Mouse (Mus musculus) lung, embryonic 16.5 days (tissue): Measurements from ENCODE around the gene Gpr15. TPM values are rescaled to one million over a fixed set of nuclear protein-coding genes. Genes with fewer than 3 reads are reported as not detected.

ENCODE experiments used
- ATAC-seq: fragments of 200-750 bp; cut with Nextera tagmentation; 2 replicates; pipeline ENCODE4 v1.8.0; 2017; ENCODE audit warnings: low read depth, mild to moderate bottlenecking, moderate library complexity
- H3K27ac ChIP-seq: fragments of 300-500 bp; sonication (generic); 2 replicates; pipeline ENCODE4 v1.5.1; 2014; ENCODE audit warnings: mild to moderate bottlenecking, control low read depth, low read length
- H3K27me3 ChIP-seq: fragments of 300-500 bp; sonication (generic); 2 replicates; pipeline ENCODE4 v1.6.1; 2014; ENCODE audit warnings: low read depth, low read length, mixed read lengths; ENCODE audit not compliant: control insufficient read depth, insufficient read depth
- H3K36me3 ChIP-seq: fragments of 300-500 bp; sonication (generic); 2 replicates; pipeline ENCODE4 v1.6.1; 2014; ENCODE audit warnings: low read length; ENCODE audit not compliant: control insufficient read depth, insufficient read depth
- H3K4me1 ChIP-seq: fragments of 300-500 bp; sonication (generic); replicated peaks from 2 replicates; pipeline ENCODE4 v1.6.1; 2014; ENCODE audit warnings: low read length, mixed read lengths; ENCODE audit not compliant: control insufficient read depth, insufficient read depth
- H3K4me2 ChIP-seq: fragments of 300-500 bp; sonication (generic); 2 replicates; pipeline ENCODE4 v1.6.1; 2014; ENCODE audit warnings: low read depth, low read length, control low read depth
- H3K4me3 ChIP-seq: fragments of 300-500 bp; sonication (generic); 2 replicates; pipeline ENCODE4 v1.5.1; 2014; ENCODE audit warnings: mild to moderate bottlenecking, low read length, control low read depth
- H3K9ac ChIP-seq: fragments of 300-500 bp; sonication (generic); 2 replicates; pipeline ENCODE4 v1.6.1; 2014; ENCODE audit warnings: low read length, control low read depth
- H3K9me3 ChIP-seq: fragments of 300-500 bp; sonication (generic); 2 replicates; pipeline ENCODE4 v1.6.1; 2016; ENCODE audit warnings: low read length; ENCODE audit not compliant: control insufficient read depth
- WGBS: fragments of 180-500 bp; shearing (Covaris S2); extraction: QIAGEN DNeasy Blood & Tissue Kit; methylation state at CpG from one replicate; pipeline ENCODE4 v1.1.7; 2014; 5-methylcytosine and 5-hydroxymethylcytosine counted together
- polyA plus RNA-seq: library from polyadenylated mRNA; unstranded; fragments of >200 nt; fragmentation: Nextera tagmentation; extraction: Ambion mirVana; gene quantifications from 2 replicates; pipeline ENCODE4 v1.2.1, GENCODE M21; 2015

Gpr15 gene
- polyA plus RNA-seq, 1 experiment from 2014 or later = 0.11 TPM

DNA sequence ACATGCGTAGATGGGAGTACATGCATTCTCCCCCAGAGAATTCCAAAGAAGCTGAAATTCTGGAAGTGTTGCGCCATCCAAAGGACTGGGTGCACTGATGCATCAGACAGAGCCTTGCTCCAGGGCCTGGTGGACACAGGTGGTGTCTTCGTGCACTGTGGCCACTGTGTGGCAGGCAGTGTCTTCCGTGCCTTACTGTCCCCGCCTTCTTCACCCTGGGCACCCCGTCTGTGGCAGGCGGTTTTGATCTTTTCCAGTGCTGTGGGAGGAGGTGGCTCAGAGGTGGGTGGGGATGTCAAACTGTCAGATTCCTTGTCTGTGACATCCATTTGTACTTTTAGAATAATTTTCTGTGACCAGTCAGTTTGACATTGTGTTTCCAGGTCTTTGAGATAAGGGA, 40.2 kb downstream of the Gpr15 start:
- H3K4me3 ChIP-seq = no peak overlapping the region
- no peak overlapping the region for H3K27ac ChIP-seq
- no peak overlapping the region for H3K9ac ChIP-seq
- peaks cover 25% of the 10 kb centered on the region for H3K36me3 ChIP-seq
- H3K4me2 ChIP-seq = no peak overlapping the region
- H3K9me3 ChIP-seq = no peaks in the 10 kb centered on the region
- WGBS = 69% methylated on average over 7 of the region's 7 CpGs
- ATAC-seq = no peak
- H3K4me1 ChIP-seq = no peaks in the 10 kb centered on the region
- H3K27me3 ChIP-seq = no peaks in the 10 kb centered on the region

DNA sequence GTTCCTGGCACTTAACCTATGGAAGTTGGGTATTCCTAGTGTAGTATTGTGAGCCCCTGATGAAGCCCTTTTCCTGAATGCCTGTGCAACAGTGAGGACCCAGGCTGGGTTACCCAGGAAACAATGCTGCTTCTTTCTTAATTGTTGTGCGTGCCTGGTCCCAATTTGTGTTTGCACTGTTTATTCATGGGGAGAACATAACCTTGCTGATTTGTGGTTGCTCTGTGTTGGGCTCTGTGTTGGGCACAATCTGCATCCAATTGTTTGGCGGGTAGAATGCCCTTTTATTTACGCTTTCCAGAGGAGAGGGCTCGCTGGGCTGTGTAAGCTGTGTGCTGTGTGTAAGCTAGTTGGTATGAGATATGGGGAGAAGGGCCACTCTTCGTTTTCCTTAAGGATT, 41.4 kb downstream of the Gpr15 start:
- no peaks in the 10 kb centered on the region for H3K9me3 ChIP-seq
- no peak overlapping the region for H3K9ac ChIP-seq
- H3K36me3 ChIP-seq = peaks cover 25% of the 10 kb centered on the region
- H3K27ac ChIP-seq = no peak overlapping the region
- no peak for ATAC-seq
- WGBS = 72% methylated on average over 5 of the region's 5 CpGs
- H3K4me1 ChIP-seq = no peaks in the 10 kb centered on the region
- H3K27me3 ChIP-seq = no peaks in the 10 kb centered on the region
- H3K4me2 ChIP-seq = no peak overlapping the region
- no peak overlapping the region for H3K4me3 ChIP-seq

DNA sequence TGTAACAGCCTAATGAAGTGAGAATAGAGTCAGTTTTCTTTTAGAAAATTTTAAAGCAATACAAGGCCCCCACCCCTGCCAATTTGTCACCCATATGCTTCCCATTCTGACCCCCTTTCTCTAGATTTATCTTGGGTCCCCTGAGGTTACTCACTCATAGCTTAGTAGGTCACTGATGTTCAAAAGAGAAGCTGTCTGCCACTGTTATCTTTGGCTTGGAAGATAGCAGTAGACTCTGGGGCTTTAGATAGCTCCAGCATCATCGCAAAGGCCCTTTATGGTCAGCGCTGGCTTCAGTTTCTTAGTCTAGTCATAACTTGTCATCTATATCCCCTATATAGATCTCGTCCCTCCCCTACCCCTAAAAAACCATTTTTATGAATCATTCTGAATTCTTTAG, 42.2 kb downstream of the Gpr15 start:
- Histone ChIP-seq H3K4me2 (no peak overlapping the region), H3K27ac (no peak overlapping the region), H3K4me3 (no peak overlapping the region), H3K36me3 (peaks cover 25% of the 10 kb centered on the region), H3K27me3 (no peaks in the 10 kb centered on the region), H3K9ac (no peak overlapping the region), H3K9me3 (no peaks in the 10 kb centered on the region), H3K4me1 (no peaks in the 10 kb centered on the region; the same call in 1 of the 2 replicates)
- 84% methylated on average over 3 of the region's 3 CpGs for WGBS
- ATAC-seq = no peak

DNA sequence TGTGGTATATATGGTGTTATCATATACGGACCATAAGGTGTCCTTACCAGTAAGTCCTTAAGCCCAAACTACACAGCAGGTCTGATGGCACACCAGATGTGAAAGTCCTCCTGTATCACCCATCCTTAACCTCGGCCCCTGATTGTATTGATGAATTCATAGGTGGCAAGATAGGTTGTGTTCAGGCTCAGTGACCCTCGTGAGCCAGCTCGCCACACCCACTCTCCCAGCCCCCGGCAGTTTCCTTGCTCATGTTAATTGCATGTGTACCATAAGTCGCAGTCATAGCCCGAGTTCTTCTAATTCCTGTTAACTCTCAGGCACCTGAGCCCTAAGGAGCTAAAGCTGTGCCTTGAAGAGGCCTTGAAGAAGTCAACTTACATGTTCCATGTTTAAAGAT, 42.7 kb downstream of the Gpr15 start:
- peaks cover 23% of the 10 kb centered on the region for H3K36me3 ChIP-seq

DNA sequence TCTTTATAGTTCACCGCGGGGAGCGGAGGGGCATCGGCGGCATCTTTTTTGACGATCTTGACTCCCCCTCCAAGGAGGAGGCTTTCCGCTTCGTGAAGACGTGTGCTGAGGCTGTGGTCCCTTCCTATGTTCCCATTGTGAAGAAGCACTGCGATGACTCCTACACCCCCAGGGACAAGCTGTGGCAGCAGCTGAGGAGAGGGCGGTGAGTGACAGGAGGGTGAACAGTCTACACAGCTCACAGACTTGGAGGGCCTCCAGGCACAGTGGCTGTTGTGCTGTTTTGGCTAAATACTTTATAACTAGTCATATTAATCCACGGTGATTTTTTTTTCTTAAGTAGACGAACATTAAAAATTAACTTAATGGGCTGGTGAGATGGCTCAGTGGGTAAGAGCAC, 43.6 kb downstream of the Gpr15 start:
- H3K4me1 ChIP-seq = peaks cover 6% of the 10 kb centered on the region
- peaks cover 19% of the 10 kb centered on the region for H3K36me3 ChIP-seq
- no peaks in the 10 kb centered on the region for H3K27me3 ChIP-seq
- no peak overlapping the region for H3K4me2 ChIP-seq
- ATAC-seq = no peak
- H3K9ac ChIP-seq = no peak overlapping the region
- WGBS = 92% methylated on average over 13 of the region's 13 CpGs
- no peak overlapping the region for H3K27ac ChIP-seq
- no peaks in the 10 kb centered on the region for H3K9me3 ChIP-seq
- H3K4me3 ChIP-seq = no peak overlapping the region

More for the DNA sequence above, 42.7 kb downstream of the Gpr15 start:
- Histone ChIP-seq H3K27me3 (no peaks in the 10 kb centered on the region), H3K4me3 (no peak overlapping the region), H3K4me1 (peaks cover 4% of the 10 kb centered on the region), H3K9me3 (no peaks in the 10 kb centered on the region), H3K4me2 (no peak overlapping the region), H3K9ac (no peak overlapping the region), H3K27ac (no peak overlapping the region)
- no peak for ATAC-seq
- 82% methylated on average over 7 of the region's 7 CpGs for WGBS

DNA sequence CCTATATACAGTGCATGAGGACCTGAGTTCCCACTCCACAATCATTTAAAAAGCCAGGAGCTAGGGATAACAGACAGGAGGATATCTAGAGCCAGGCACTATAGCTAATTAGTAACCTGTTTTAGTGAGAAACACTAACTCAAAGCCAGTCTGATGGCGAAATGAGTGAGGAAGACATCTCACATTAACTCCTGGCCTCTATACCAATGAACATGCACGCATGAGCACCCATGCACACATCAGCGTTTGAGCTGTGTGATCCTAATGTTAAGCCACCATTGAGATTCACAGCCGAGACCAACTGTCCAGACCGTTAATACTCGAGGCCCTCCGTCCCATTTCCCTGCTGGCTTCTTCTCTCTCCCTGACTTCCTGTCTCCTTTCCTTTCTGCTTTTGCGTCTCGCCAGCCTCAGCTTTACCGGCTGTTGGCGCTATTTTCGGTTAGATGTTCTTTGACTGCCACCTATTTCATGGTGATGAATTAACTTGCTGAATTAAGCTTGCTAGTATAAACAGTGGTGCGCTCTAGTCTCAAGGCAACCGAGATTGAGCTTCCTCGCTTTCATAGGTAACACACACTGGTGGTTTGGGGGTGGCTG, 45.0 kb downstream of the Gpr15 start:
- no peak overlapping the region for H3K27ac ChIP-seq
- no peaks in the 10 kb centered on the region for H3K27me3 ChIP-seq
- no peak overlapping the region for H3K4me3 ChIP-seq
- H3K36me3 ChIP-seq = peaks cover 19% of the 10 kb centered on the region
- WGBS = 90% methylated on average over 15 of the region's 15 CpGs
- no peak overlapping the region for H3K4me2 ChIP-seq
- peaks cover 10% of the 10 kb centered on the region for H3K4me1 ChIP-seq
- H3K9ac ChIP-seq = no peak overlapping the region
- H3K9me3 ChIP-seq = no peaks in the 10 kb centered on the region
- ATAC-seq = no peak

DNA sequence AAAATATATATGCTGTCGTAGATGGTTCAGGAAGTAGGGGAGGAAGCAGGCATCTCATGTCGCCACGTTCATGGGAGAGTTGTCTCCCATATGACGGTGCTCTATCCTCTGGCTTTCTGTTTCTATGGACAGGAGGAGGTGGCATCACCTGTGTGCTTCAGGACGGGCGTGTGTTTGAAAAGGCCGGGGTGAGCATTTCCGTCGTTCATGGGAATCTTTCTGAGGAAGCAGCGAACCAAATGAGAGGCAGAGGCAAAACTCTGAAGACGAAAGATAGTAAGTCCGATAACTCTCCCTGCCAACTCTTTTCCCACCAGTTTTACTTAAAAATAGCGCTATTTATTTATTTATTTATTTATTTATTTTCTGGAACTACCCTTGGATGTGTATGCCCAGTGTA, 46.5 kb downstream of the Gpr15 start:
- peaks cover 11% of the 10 kb centered on the region for H3K36me3 ChIP-seq
- WGBS = 89% methylated on average over 13 of the region's 13 CpGs
- no peaks in the 10 kb centered on the region for H3K27me3 ChIP-seq
- no peak for ATAC-seq
- no peak overlapping the region for H3K4me3 ChIP-seq
- H3K27ac ChIP-seq = no peak overlapping the region
- no peak overlapping the region for H3K4me2 ChIP-seq
- peaks cover 10% of the 10 kb centered on the region for H3K4me1 ChIP-seq
- no peaks in the 10 kb centered on the region for H3K9me3 ChIP-seq
- H3K9ac ChIP-seq = no peak overlapping the region

DNA sequence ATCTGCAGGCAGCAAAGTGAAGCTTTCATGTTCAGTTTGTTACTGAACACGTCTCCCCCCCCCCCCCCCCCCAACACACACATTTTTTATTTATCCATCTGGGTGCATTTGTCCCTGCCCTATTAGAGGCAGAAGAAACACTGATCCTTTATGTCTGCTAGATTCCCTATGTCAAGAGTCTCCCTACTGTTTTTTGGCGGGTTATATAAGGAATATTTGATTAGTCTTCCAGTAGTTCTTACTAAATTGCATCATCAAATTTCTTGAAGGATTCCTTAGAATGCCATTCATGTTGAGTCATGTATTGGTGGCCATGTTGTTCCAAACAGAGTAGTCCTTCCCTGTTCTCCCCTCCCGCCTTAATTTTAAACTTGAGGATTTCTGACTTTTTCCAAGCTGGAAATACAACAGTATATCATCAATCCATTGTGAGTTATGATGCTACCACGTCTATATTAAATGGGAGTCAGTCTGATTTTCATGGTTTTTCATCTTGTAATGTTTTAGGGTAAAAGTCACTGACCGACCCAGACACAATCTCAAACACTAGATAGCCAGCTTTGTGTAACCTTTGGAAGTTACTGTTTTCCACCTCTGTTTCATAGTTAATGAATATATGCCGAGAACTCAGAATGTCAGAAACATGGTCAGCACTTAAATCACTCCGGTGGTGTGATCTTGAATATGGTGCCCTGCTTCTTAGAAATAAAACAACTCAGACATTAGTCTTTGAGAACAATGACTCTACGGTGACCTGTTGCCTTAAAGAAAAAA, 47.5 kb downstream of the Gpr15 start:
- H3K4me3 ChIP-seq = peak overlapping the region; percentile 98
- no peak for ATAC-seq
- H3K27me3 ChIP-seq = no peaks in the 10 kb centered on the region
- peak overlapping the region; percentile 89 for H3K9ac ChIP-seq
- peaks cover 10% of the 10 kb centered on the region for H3K4me1 ChIP-seq
- no peak overlapping the region for H3K27ac ChIP-seq
- peak overlapping the region; percentile 89 for H3K4me2 ChIP-seq
- no peaks in the 10 kb centered on the region for H3K9me3 ChIP-seq
- WGBS = 61% methylated on average over 8 of the region's 8 CpGs
- peaks cover 11% of the 10 kb centered on the region for H3K36me3 ChIP-seq

DNA sequence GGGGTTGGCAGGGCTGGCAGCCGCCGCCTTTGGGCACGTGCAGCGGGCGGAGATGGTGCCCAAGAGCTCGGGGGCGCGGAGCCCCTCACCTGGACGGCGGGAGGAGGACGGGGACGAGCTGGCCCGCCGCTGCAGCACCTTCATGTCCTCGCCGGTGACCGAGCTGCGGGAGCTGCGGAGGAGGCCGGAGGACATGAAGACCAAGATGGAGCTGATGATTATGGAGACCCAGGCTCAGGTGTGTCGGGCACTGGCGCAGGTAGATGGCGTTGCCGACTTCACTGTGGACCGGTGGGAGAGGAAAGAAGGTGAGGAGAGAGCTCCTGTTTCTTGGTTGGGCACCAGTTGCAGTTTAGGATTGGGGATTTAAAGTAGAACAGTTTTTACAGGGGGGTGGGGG, 48.2 kb downstream of the Gpr15 start:
- Histone ChIP-seq H3K4me1 (peaks cover 10% of the 10 kb centered on the region), H3K27me3 (no peaks in the 10 kb centered on the region), H3K9me3 (no peaks in the 10 kb centered on the region), H3K9ac (peak overlapping the region; percentile 89), H3K4me2 (peak overlapping the region; percentile 89), H3K4me3 (peak overlapping the region; percentile 98), H3K36me3 (peaks cover 7% of the 10 kb centered on the region), H3K27ac (peak overlapping the region; percentile 92)
- ATAC-seq = peak; percentile 44
- WGBS = under 1% methylated on average over 25 of the region's 25 CpGs
